Mouse (Mus musculus) liver, adult 2 months (tissue): Measurements from ENCODE around the gene Fbxo36. TPM values are rescaled to one million over a fixed set of nuclear protein-coding genes. Genes with fewer than 3 reads are reported as not detected.

Experiments used
- DNase-seq: peaks from one replicate; pipeline ENCODE4 v3.0.0-alpha.2; 2011; ENCODE audit warnings: low read depth, low spot score; ENCODE audit errors: extremely low read depth
- H3K27ac ChIP-seq: fragments of 200-500 bp; replicated peaks from 2 replicates; pipeline ENCODE4 v1.5.1; 2012; ENCODE audit warnings: low read depth, mild to moderate bottlenecking, control low read depth, inconsistent platforms, low read length; ENCODE audit not compliant: insufficient read depth
- H3K27me3 ChIP-seq: fragments of 200-500 bp; 2 replicates; pipeline ENCODE4 v1.6.1; 2012; ENCODE audit warnings: mild to moderate bottlenecking, moderate library complexity, low read length, inconsistent platforms; ENCODE audit not compliant: control insufficient read depth, insufficient read depth
- H3K36me3 ChIP-seq: fragments of 200-500 bp; 2 replicates; pipeline ENCODE4 v1.6.1; 2012; ENCODE audit warnings: low read length, inconsistent platforms; ENCODE audit not compliant: control insufficient read depth, insufficient read depth
- H3K4me1 ChIP-seq: fragments of 200-500 bp; 2 replicates; pipeline ENCODE4 v1.6.1; 2011; ENCODE audit warnings: low read length; ENCODE audit not compliant: control insufficient read depth, insufficient read depth
- H3K4me3 ChIP-seq: fragments of 200-500 bp; 2 replicates; pipeline ENCODE4 v1.5.1; 2011; ENCODE audit warnings: low read depth, mild to moderate bottlenecking, control low read depth, low read length, moderate library complexity; ENCODE audit not compliant: insufficient read depth
- H3K79me2 ChIP-seq: fragments of 200-500 bp; 2 replicates; pipeline ENCODE4 v1.6.1; 2012; ENCODE audit warnings: inconsistent platforms, mild to moderate bottlenecking, low read length, moderate library complexity; ENCODE audit not compliant: control insufficient read depth, insufficient read depth
- H3K9ac ChIP-seq: fragments of 200-500 bp; 2 replicates; pipeline ENCODE4 v1.6.1; 2012; ENCODE audit warnings: low read depth, mild to moderate bottlenecking, control low read depth, inconsistent platforms, low read length
- CTCF ChIP-seq: fragments of 200-500 bp; IDR thresholded peaks from 2 replicates; pipeline ENCODE4 v1.5.1; 2011; ENCODE audit warnings: low read depth, low read length, control low read depth
- POLR2A ChIP-seq: fragments of 200-500 bp; IDR thresholded peaks from 2 replicates; pipeline ENCODE4 v1.6.1; 2011; ENCODE audit warnings: low read length, control low read depth; ENCODE audit not compliant: insufficient read depth; ENCODE audit errors: extremely low read depth
- WGBS: fragments of 180-500 bp; shearing (Covaris S2); methylation state at CpG from one replicate; pipeline ENCODE4 v1.1.7; 2018; 5-methylcytosine and 5-hydroxymethylcytosine counted together
- polyA plus RNA-seq: library from polyadenylated mRNA; depleted of rRNA; stranded (reverse); fragments of >200 nt; gene quantifications from 2 replicates; pipeline ENCODE4 v1.2.3, GENCODE M21; 2012; rRNA removed
- total RNA-seq: library from RNA; depleted of rRNA; stranded (reverse); fragments of >200 nt; gene quantifications from 2 replicates; pipeline ENCODE4 v1.2.3, GENCODE M21; 2014; rRNA removed

Fbxo36 gene
- total and polyA plus RNA-seq, 2 experiments = 5.6 to 6.8 TPM

- WGBS = 82% methylated on average over 3 of the region's 3 CpGs
- no peak overlapping the region for H3K4me3 ChIP-seq
- no peak overlapping the region for H3K27ac ChIP-seq
- peak; percentile 16 for DNase-seq
- TF ChIP-seq POLR2A = no peak
- no peak for TF ChIP-seq CTCF
- no peaks in the 10 kb centered on the region for H3K27me3 ChIP-seq
- no peaks in the 10 kb centered on the region for H3K36me3 ChIP-seq
- H3K4me1 ChIP-seq = no peaks in the 10 kb centered on the region
- no peaks in the 10 kb centered on the region for H3K79me2 ChIP-seq
- no peak overlapping the region for H3K9ac ChIP-seq
Measured at GRCm38 (mm10) chr1:84945950-84946349, 106.3 kb downstream of the Fbxo36 start.

- no peak overlapping the region for H3K27ac ChIP-seq
- peak; percentile 62 for DNase-seq
- H3K4me1 ChIP-seq = no peaks in the 10 kb centered on the region
- no peaks in the 10 kb centered on the region for H3K36me3 ChIP-seq
- no peaks in the 10 kb centered on the region for H3K79me2 ChIP-seq
- no peak overlapping the region for H3K9ac ChIP-seq
- H3K4me3 ChIP-seq = no peak overlapping the region
- TF ChIP-seq POLR2A (no peak), CTCF (no peak)
- H3K27me3 ChIP-seq = no peaks in the 10 kb centered on the region
- WGBS = 46% methylated on average over 2 of the region's 2 CpGs
Measured at GRCm38 (mm10) chr1:84947390-84947789, 107.7 kb downstream of the Fbxo36 start.

Other genes starting within 250 kb of the Fbxo36 start
- gene Dner, start 143.6 kb upstream of the Fbxo36 start, total RNA-seq = not detected in 2 replicates
- gene Dner, start 143.6 kb upstream of the Fbxo36 start, polyA plus RNA-seq = 0.02 TPM in 1 of 2 replicates, not detected in the other
- 81.6 and 86.0 TPM in 2 replicates for gene Trip12, start 675 bp downstream of the Fbxo36 start, total RNA-seq
- 14.1 and 15.6 TPM in 2 replicates for gene Trip12, start 675 bp downstream of the Fbxo36 start, polyA plus RNA-seq
- not detected in 2 replicates for gene Slc16a14, start 95.3 kb downstream of the Fbxo36 start, total RNA-seq
- gene Slc16a14, start 95.3 kb downstream of the Fbxo36 start, polyA plus RNA-seq = not detected in 2 replicates